Mouse (Mus musculus): ENCODE results near the gene Smc3.

DNA sequence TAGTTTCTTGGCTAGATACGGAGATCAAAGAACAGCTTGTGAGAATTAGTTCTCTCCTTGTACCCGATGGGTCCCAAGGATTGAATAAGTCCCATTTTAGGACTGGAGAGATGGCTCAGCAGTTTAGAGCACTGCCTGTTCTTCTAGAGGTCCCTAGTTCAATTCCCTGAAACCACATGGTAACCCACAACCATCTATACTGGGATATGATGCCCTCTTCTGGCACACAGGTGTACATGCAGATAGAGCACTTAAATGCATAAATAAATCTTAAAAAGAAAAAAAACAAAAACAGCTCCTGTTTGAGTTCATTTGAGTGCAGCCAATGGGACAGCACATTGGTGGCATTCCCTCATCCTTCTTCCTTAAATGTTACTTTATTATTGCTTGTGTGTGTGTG is 37.8 kb downstream of the Smc3 start:
- TF ChIP-seq CTCF (IDR thresholded peaks at IDR 0.05; ENCODE audit: low read depth): peak; percentile 32
- TF ChIP-seq EP300 (IDR thresholded peaks at IDR 0.05; ENCODE audit: low read depth): no peak
